Mouse (Mus musculus) heart, postnatal 10 days (tissue): ENCODE measurements around the gene Trex2. TPM values are rescaled to one million over a fixed set of nuclear protein-coding genes. Genes with fewer than 3 reads are reported as not detected.
A peak's percentile ranks its signal among the peaks of the same experiment; 100 is the strongest.
"Not testable (repeated sequence)": the region's sequence is repeated elsewhere in the genome, so short reads cannot be mapped to it uniquely, and the experiment has no call there.

Experiments used
- DNase-seq, 2 experiments: peaks; one replicate each; pipeline ENCODE4 v3.0.0; 2021
- intact Hi-C: fragments of 180-260 bp; cut with DNase I; formaldehyde crosslinking; loops from one replicate; pipeline ENCODE4 v1.15.1; 2025
- total RNA-seq, 2 experiments: library from RNA; stranded (reverse); gene quantifications; 2 replicates each; pipeline ENCODE4 v1.2.3; 2021

The Trex2 gene
- total RNA-seq, 2 experiments from 2014 or later, result not detected

GRCm38 (mm10) chrX:73441428-73441827 is 6.3 kb upstream of the Trex2 start:
- intact Hi-C loops, result no loop called here
- DNase-seq, result no peak

DNA sequence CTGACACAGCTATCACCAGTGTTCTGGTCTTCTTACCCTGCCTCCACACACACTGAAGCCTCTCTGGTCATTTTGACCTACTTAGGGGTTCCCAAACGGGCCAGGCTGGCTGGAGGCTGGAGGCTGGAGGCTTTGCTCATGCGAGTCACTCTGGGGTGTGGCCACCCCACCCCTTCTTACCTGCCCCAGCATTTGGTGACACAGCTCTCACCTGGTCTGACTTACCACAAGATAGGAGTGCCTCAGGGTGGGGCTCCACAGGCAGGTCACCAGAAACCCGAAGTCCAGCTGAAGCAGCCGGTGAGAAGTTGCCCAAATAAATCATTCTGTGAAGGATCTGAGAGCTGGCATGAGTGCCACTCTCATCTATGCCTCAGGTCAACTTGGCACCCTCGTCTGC is 2.3 kb downstream of the Trex2 start:
- no peak for DNase-seq
- intact Hi-C loops, result loop anchor here (5.0 kb wide), 2 partner anchors 121 to 381 kb away; no protein-coding TSS in a partner anchor

GRCm38 (mm10) chrX:73430036-73430435 is 5.1 kb downstream of the Trex2 start:
- intact Hi-C loops, result loop anchor here (5.0 kb wide), 2 partner anchors 118 to 378 kb away; no protein-coding TSS in a partner anchor
- peak in 1 of 2 experiments; percentile 2 for DNase-seq

- DNase-seq, result no peak
- intact Hi-C loops, result no loop called here
These were observed 22.4 kb downstream of the Trex2 start for GRCm38 (mm10) chrX:73412767-73413166.

- no peak for DNase-seq
- intact Hi-C loops, result no loop called here
These were observed 24.1 kb downstream of the Trex2 start, which contains the start of gene Zfp92 for GRCm38 (mm10) chrX:73410880-73411517. Gene Zfp92 (plus strand): TSS chrX:73411096.

DNA sequence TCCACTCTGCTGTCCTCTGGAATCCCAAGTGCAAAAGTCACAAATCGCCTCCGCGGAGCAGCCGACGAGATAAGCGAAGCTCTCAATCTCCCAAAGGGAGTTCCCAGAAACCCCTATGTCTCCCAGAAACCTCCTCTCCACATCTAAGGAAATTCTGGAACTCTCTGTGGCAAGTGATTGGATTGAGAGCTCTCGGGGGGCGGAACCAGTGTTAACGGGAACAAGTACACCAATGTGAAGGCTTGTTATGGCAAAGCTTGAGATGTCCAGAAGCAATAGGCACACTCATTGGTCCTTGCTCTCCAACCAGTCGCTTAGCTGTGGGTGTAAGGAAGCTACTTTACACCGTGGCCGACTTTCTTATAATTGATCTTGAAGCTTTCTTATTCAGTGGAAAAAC is 33.5 kb downstream of the Trex2 start:
- no peak for DNase-seq
- intact Hi-C loops, result no loop called here

DNA sequence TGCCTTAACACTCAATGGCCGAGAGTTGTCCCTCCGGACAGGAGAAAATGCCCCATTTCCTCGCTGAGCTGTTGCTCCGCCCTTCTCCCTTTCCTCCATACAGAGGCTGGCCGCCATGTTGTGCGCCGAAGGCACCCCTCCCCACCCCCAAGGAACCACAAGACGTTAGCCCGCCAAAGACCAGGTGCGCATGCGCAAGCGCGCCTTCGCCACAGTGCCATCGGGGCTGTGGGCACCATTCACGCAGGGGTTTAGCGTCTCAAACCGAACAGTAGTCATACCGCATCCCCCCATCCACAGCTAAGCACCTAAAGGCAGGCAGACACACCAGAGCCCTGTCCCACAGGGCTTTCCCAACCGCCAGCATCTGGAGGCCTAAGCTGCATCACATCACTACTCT is 34.2 kb downstream of the Trex2 start:
- no peak for DNase-seq
- intact Hi-C loops, result no loop called here

DNA sequence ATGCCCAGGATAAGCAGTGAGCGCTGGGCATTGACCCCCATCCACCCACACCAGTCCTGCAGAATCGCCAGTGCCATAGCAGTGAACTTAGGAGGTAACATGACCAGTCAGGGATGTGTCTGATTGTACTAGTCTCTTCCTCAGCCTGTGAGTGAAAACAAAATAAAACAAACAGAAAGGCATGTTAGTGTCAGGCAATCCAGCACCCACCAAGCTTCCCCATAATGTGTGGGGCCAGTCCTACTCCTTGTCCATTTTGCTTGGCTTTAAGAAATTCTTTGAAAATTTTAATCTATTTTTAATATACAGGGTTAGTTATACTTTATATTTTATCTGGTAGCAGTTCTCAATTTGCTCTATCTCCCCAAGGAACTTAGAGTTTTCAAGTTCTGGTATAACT is 36.5 kb downstream of the Trex2 start, which contains the start of gene Gm18336:
Gm18336 (minus strand) TSS at position 101 of the 400 bp plus-strand sequence.
- DNase-seq, intact Hi-C loops: not testable (repeated sequence)

GRCm38 (mm10) chrX:73396446-73396845 is 38.7 kb downstream of the Trex2 start:
- intact Hi-C loops, result no loop called here
- DNase-seq, result no peak

DNA sequence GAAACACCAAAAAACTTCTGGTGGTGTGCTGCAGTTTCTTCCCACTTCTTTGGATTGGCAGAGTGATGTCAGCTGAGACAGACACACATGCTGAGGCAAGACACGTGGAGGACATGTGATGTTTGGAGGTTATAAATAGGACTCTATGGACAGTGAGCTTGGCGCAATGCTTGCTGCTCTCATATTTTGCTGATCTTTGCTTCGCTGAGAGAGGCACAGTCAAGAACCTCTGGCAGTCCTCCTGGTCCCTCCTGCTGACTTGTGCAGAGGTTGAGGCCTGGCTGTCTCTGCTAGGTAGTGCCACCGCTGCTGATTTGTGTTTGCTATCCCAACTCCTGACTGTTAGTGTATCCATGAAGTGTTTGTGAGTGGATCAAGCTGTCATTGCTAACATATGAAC is 43.7 kb downstream of the Trex2 start:
- no peak for DNase-seq

DNA sequence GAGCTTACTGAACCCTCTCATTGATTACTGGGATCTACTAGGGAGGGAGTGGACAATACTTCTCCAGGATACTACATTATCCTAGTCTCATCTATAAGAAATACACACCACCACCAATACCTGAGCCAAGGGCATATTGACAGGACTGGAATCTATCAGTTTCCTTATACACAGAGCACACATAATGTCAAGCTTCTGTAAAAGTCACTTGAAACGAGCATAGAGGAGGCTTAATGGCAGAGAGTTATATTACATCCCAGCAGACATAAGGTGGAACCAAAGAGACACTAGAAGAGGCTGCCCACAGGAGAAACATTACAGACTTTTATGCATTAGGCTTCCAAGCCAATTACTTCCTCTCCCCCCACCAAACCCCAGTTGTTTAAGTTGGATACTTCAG is 50.2 kb downstream of the Trex2 start:
- no peak for DNase-seq
- intact Hi-C loops, result no loop called here

More for the DNA sequence above, 43.7 kb downstream of the Trex2 start:
- intact Hi-C loops, result no loop called here

- no peak for DNase-seq
- intact Hi-C loops, result no loop called here
These were observed 50.7 kb downstream of the Trex2 start for GRCm38 (mm10) chrX:73384419-73384818.

Other genes starting within 250 kb of the Trex2 start
- 1 to 10 TPM; 2.8 to 3.3 TPM for gene Xlr3b, start 243.1 kb downstream of the Trex2 start, total RNA-seq
- 1 to 10 TPM in 1 of 2 experiments, under 1 TPM in 1; 0.77 to 1.2 TPM for gene Xlr4b, start 221.0 kb downstream of the Trex2 start, total RNA-seq
- 1 to 10 TPM; 5.8 to 7.3 TPM for gene F8a, start 207.1 kb downstream of the Trex2 start, total RNA-seq
- not detected for gene Xlr4c, start 192.2 kb downstream of the Trex2 start, total RNA-seq
- gene Xlr3c, start 170.0 kb downstream of the Trex2 start, total RNA-seq, result not detected
- not detected for gene Xlr5a, start 142.4 kb downstream of the Trex2 start, total RNA-seq
- gene Xlr5c, start 142.4 kb downstream of the Trex2 start, total RNA-seq, result not detected
- not detected for gene Gm45015, start 98.5 kb downstream of the Trex2 start, total RNA-seq
- gene Zfp275, start 92.7 kb downstream of the Trex2 start, total RNA-seq, result 1 to 10 TPM; 6.7 to 8.1 TPM
- gene Gm18336, start 36.6 kb downstream of the Trex2 start, total RNA-seq, result not detected
- gene Zfp92, start 24.2 kb downstream of the Trex2 start, total RNA-seq, result not detected
- 10 to 100 TPM; 14.5 to 16.3 TPM for gene Haus7, start 23.7 kb upstream of the Trex2 start, total RNA-seq
- 100 to 1,000 TPM; 276 to 309 TPM for gene Bgn, start 48.3 kb upstream of the Trex2 start, total RNA-seq
- under 1 TPM in 1 of 2 experiments, not detected in 1; 0.15 TPM for gene Atp2b3, start 67.7 kb upstream of the Trex2 start, total RNA-seq
- under 1 TPM in 1 of 2 experiments, not detected in 1; 0.14 TPM for gene Dusp9, start 204.1 kb upstream of the Trex2 start, total RNA-seq
- 1 to 10 TPM; 8.0 to 8.4 TPM for gene Pnck, start 224.8 kb upstream of the Trex2 start, total RNA-seq
- gene Slc6a8, start 237.8 kb upstream of the Trex2 start, total RNA-seq, result 100 to 1,000 TPM; 112 to 126 TPM